Mouse (Mus musculus) cerebellum, adult 2 months (tissue): Measurements from ENCODE around the gene Mrps18a.

Experiments used
- CTCF ChIP-seq: fragments of 200-500 bp; IDR thresholded peaks from 2 replicates; pipeline ENCODE4 v1.5.1; 2011; ENCODE audit warnings: low read depth, mild to moderate bottlenecking, control low read depth, low read length, moderate library complexity, borderline replicate concordance; ENCODE audit not compliant: insufficient read depth
- POLR2A ChIP-seq: fragments of 200-500 bp; IDR thresholded peaks from 2 replicates; pipeline ENCODE4 v1.6.1; 2011; ENCODE audit warnings: low read length, control low read depth, borderline replicate concordance; ENCODE audit not compliant: insufficient read depth

DNA sequence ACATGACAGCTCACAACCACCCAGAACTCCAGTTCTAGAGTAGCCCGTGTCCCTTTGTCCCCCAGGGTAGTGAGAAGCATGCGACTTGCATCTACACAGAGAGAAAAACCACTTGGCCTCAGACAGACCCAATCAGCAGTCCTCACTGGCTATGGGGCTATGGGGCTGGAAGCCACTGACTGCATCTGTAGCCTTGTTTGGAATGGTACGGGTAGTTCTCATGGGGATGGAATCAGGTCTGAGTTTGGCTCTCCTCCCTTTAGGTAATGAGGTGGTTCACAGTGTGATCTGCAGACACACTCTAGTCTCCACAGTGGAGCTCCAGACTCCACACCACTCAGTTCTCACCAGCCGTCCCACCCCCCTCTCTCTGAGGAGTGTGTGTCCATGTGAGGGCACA is 12.5 kb downstream of the Mrps18a start:
- TF ChIP-seq POLR2A (no peak), CTCF (no peak)
